Mouse (Mus musculus) frontal cortex, postnatal 14 days (tissue): ENCODE measurements around the gene Tmprss6.
A peak's percentile ranks its signal among the peaks of the same experiment; 100 is the strongest.

Experiments used
- DNase-seq, 2 experiments: peaks; one replicate each; pipeline ENCODE4 v3.0.0; 2022; ENCODE audit warnings: low spot score in 2 of 2

Gene Tmprss6

GRCm38 (mm10) chr15:78414157-78414556 is 54.3 kb downstream of the Tmprss6 start:
- no peak for DNase-seq

DNA sequence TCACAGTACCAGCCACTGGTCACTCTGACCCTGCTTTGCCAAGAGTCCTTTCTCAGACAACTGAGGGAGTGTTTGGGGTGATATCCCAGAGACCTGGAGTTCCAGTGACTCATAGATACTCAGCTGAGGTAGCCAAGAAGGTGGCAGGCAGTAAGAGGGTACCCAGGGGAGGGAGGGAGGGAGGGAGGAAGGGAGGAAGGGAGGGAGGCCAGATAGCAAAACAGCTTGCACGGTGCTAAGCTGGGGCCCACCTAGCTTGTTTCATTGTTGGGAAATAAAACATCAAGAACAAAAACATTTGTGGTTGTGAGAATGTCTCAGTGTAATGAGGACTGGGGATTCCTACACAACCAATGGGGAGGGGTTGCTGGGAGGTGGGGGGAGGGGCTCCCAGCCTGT is 54.7 kb downstream of the Tmprss6 start:
- DNase-seq, result no peak

- DNase-seq, result no peak
Observed at GRCm38 (mm10) chr15:78413083-78413718, 55.2 kb downstream of the Tmprss6 start.

GRCm38 (mm10) chr15:78409570-78410052 is 58.8 kb downstream of the Tmprss6 start:
- DNase-seq, result no peak

DNA sequence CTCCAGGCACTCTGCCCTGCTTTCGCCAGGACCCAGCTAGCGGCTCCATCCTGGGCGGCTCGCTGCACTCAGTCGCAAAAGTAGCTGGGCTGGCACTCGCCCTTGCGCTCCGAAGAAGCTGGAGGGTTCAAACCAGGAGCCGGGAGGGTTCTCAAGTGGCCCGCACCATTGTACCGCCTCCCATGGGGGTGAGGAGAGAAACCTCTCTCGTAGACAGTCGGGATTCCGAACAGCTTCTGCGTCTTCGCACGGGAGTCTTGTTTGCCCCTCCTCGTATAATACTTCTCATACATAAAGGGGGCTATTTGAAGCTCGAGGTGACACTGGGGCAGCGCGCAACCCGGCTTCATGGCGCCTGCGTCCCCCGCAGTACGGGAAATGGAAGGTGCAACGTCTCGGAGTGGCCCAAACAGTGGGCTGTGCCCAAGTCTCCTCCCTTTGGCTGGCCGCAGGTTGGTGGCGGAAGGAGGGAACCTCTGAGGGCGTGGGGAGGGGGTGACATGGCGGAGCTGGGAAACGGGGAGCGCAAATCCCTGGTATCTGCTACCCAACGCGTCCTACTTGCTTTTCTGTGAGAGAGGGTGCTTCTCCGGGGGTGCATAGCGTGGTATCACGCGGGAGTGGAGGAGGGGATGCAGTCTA is 62.0 kb downstream of the Tmprss6 start, which contains the start of gene Mpst:
Gene Mpst (plus strand): TSS at position 124 of the 642 bp plus-strand sequence.
- DNase-seq, result peak; percentile 79 to 82

DNA sequence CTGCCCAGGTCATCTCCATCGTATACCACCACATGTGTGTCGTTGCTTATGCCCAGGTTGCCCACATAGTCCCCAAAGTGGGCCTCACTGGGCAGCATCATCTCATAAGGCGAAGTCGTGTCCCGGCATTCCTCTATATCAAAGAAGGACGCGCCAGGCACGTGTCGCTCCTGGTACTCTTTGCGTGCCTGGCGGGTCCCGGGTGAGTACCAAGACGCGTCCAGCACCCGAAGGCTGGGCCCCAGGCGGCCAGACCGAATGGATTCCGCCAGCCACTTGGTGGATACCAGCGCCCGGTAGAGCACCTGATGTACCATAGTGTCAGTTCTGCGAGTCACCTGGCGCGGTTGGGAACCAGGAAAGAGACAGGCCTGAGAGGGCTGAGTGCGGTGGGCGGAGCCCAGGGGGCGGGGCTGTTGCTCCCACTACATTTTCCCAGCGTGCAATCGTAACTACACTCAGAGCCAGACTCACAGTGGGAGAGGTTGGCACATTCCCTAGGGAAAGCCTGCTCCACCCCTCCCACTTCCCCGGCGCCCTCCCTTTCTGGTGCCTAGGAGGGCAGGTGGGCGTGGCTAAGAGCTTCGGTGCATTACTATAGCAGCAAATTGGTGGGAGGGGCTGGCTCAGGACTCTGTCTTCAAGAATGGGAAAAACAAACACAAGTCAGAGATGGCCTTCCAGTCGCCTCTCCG is 62.8 kb downstream of the Tmprss6 start, which contains the start of gene Tst:
Gene Tst (minus strand): TSS at position 391 of the 695 bp plus-strand sequence.
- peak; percentile 80 to 88 for DNase-seq

DNA sequence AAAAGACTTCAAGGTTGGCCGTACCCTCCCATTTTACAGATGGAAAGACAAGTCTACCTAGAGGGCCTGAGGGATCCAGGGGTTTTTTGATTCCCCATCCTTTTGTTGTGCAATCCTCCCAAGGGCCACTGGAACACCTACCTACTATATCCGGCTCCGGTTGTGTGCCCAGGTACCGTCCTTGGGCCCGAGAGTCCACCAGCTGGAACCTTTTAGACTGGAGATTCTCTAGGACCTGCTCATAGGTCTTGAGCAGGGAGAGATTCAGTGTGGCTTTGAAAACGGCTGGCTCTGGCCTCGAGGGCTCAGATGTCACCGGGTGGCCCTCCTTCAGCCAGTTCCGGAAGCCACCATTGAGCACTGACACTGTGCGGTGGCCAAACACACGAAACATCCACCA is 63.3 kb downstream of the Tmprss6 start:
- no peak for DNase-seq

- no peak for DNase-seq
Observed at GRCm38 (mm10) chr15:78403896-78404295, 64.5 kb downstream of the Tmprss6 start.

GRCm38 (mm10) chr15:78403301-78403741 is 65.1 kb downstream of the Tmprss6 start:
- DNase-seq, result no peak

- DNase-seq, result no peak
Observed at GRCm38 (mm10) chr15:78402423-78402822, 66.0 kb downstream of the Tmprss6 start.

- DNase-seq, result peak in 1 of 2 experiments; percentile 45
Observed at GRCm38 (mm10) chr15:78401921-78402320, 66.5 kb downstream of the Tmprss6 start.

DNA sequence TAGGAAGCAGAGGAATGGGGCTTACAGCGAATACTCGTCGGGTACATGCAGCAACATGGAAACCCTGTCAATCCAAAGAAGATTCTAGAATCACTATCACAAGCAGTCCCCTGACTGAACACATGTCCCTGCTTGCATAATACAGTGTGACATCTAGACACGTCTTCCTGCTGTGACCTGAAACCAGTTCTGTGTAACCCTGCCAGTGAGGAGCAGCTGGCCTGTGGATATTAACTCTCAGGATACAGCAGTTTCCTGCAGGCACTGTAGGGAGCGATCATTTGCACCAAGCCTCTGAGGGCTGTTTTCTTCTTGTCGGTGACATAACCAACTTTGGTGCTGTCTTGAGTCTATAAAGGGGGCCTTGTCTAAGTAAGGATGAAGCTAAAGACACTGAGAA is 67.1 kb downstream of the Tmprss6 start:
- no peak for DNase-seq

DNA sequence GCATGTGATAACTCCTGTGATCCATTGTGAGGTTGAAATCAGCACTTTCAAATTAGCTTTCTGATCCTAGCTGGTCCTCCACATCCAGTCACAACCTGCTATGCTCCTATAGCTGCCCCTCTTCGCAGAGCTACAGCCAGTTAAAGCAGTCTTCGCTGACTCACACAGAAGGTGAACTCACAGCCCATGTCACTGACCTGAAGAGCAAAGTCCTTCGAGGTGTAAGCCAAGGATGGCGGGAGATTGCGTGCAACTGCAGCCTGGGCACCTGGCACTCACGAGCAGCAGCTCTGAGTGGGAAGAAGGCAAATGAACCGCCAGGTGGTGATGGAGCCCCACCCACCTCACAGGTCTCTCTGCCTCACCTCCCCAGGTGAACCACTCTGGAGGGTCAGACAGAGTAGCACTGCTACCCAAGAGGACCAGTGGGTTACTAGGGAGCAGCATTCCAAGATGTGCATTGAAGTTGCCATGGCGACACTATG is 72.9 kb downstream of the Tmprss6 start, which contains the start of gene Tex33:
Gene Tex33 (minus strand): TSS at position 435 of the 485 bp plus-strand sequence.
- DNase-seq, result no peak

DNA sequence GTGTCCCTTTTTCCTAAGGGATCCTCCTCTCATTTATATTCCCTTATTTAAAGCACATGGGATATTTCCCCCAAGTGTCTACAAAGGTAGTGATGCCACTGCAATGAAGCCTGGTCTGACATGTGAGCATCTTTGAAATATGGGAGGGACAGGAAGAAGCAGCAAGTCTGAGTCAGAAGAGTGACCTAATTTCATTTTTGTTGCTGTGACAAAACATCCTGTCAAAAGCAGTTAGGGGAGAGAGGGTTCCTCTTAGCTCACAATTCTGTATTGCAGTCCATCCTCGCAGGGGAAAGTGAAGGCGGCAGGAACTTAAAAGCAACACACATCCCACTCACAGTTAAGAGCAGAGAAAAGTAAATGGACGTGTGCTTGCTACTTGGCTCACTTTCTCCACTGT is 77.6 kb downstream of the Tmprss6 start:
- DNase-seq, result no peak
